Mouse (Mus musculus) kidney, adult 2 months (tissue): Measurements from ENCODE around the gene Snx6.

Source experiments
- CTCF ChIP-seq: fragments of 200-500 bp; conservative IDR thresholded peaks from 2 replicates; pipeline ENCODE4 v1.5.1; 2011; ENCODE audit warnings: low read depth, mild to moderate bottlenecking, control low read depth, low read length, moderate library complexity, mixed read lengths; ENCODE audit not compliant: insufficient read depth, insufficient read length
- POLR2A ChIP-seq: fragments of 200-500 bp; IDR thresholded peaks from one replicate; pipeline ENCODE4 v1.6.1; 2011; ENCODE audit warnings: low read depth, low read length, control low read depth

DNA sequence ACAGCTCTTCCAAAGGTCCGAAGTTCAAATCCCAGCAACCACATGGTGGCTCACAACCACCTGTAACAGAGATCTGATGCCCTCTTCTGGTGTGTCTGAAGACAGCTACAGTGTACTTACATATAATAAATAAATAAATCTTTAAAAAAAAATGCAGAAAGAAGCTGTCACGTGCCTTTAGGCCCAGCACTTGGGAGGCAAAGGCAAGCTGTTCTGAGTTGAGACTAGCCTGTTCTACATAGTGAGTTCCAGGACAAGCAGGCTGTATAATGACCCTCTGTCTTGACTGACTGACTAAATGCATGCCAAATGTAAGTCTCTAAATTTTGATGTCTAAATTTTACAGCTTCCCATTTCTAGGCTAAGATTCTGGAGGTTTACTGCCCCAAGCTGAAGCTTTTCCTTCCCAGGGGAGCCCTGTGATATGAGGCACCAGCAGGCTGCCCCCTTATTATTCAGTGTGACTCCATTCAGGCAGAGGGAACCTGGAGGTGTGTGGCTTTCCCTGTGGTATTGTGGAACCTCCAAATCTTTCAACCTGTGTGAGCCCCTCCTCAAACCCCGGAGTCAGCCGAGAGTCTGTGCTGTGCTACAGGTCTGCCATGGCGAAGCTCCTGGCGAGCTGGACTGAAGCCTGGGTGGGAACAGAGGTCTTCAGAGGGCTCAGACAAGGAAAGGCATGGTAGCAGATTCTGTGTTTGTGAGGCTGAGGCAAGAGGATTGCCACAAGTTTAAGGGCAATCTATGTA, 9.9 kb upstream of the Snx6 start:
- TF ChIP-seq CTCF = no peak
- no peak for TF ChIP-seq POLR2A
